Mouse (Mus musculus) forebrain, postnatal 0 days (tissue): ENCODE data around the gene Icmt. TPM values are rescaled to one million over a fixed set of nuclear protein-coding genes. Genes with fewer than 3 reads are reported as not detected.

ENCODE experiments used
- ATAC-seq: fragments of 200-750 bp; cut with Nextera tagmentation; 2 replicates; pipeline ENCODE4 v1.8.0; 2017; ENCODE audit warnings: mild to moderate bottlenecking, moderate library complexity
- DNase-seq: peaks from one replicate; pipeline ENCODE4 v3.0.0-alpha.2; 2015
- H3K27ac ChIP-seq: fragments of 300-500 bp; sonication (generic); 2 replicates; pipeline ENCODE4 v1.5.1; 2014; ENCODE audit warnings: low read depth, mild to moderate bottlenecking, antibody characterized with exemption, low read length, moderate library complexity, mixed read lengths
- H3K27me3 ChIP-seq: fragments of 300-500 bp; sonication (generic); 2 replicates; pipeline ENCODE4 v1.6.1; 2014; ENCODE audit warnings: mild to moderate bottlenecking, low read length, mixed read lengths; ENCODE audit not compliant: insufficient read depth
- H3K36me3 ChIP-seq: fragments of 300-500 bp; sonication (generic); 2 replicates; pipeline ENCODE4 v1.6.1; 2014; ENCODE audit warnings: mild to moderate bottlenecking, moderate library complexity; ENCODE audit not compliant: insufficient read depth
- H3K4me1 ChIP-seq: fragments of 300-500 bp; sonication (generic); 2 replicates; pipeline ENCODE4 v1.6.1; 2014; ENCODE audit warnings: antibody characterized with exemption; ENCODE audit not compliant: insufficient read depth
- H3K4me2 ChIP-seq: fragments of 300-500 bp; sonication (generic); 2 replicates; pipeline ENCODE4 v1.6.1; 2014; ENCODE audit warnings: low read depth, mild to moderate bottlenecking, moderate library complexity
- H3K4me3 ChIP-seq: fragments of 300-500 bp; sonication (generic); 2 replicates; pipeline ENCODE4 v1.5.1; 2014; ENCODE audit warnings: low read depth, low read length, mixed read lengths
- H3K9ac ChIP-seq: fragments of 300-500 bp; sonication (generic); 2 replicates; pipeline ENCODE4 v1.6.1; 2014; ENCODE audit warnings: mild to moderate bottlenecking
- H3K9me3 ChIP-seq: fragments of 300-500 bp; sonication (generic); 2 replicates; pipeline ENCODE4 v1.6.1; 2016; ENCODE audit warnings: low read length
- CTCF ChIP-seq: sonication (generic); IDR thresholded peaks from 2 replicates; pipeline ENCODE4 v1.5.1; 2016; ENCODE audit warnings: antibody characterized with exemption, control low read depth, low read depth
- WGBS: fragments of 180-500 bp; shearing (Covaris S2); extraction: QIAGEN DNeasy Blood & Tissue Kit; methylation state at CpG from one replicate; pipeline ENCODE4 v1.1.7; 2014; 5-methylcytosine and 5-hydroxymethylcytosine counted together
- polyA plus RNA-seq: library from polyadenylated mRNA; unstranded; fragments of >200 nt; fragmentation: Nextera tagmentation; extraction: Ambion mirVana; gene quantifications from 2 replicates; pipeline ENCODE4 v1.2.1, GENCODE M21; 2015
- total RNA-seq: library from RNA; depleted of rRNA; stranded (reverse); fragments of >200 nt; gene quantifications from 2 replicates; pipeline ENCODE4 v1.2.3, GENCODE M21; 2014; rRNA removed

Icmt gene
- total RNA-seq, result 24.4 and 28.5 TPM in 2 replicates
- polyA plus RNA-seq, result 9.8 and 12.7 TPM in 2 replicates

GRCm38 (mm10) chr4:152296874-152297861 lies at the start of gene Icmt:
Icmt (plus strand) TSS chr4:152297227.
- peaks cover 29% of the 10 kb centered on the region for H3K27me3 ChIP-seq
- peak within 1 kb of the TSS; percentile 79 for H3K27ac ChIP-seq
- ATAC-seq, result peak; percentile 98
- 0 out of 2 replicates have a peak, but pooled peaks cover 8% of the 10 kb centered on the region for H3K4me1 ChIP-seq
- peak within 1 kb of the TSS; percentile 97 for H3K4me3 ChIP-seq
- peak within 1 kb of the TSS; percentile 97 for H3K4me2 ChIP-seq
- peak; percentile 99 for DNase-seq
- WGBS, result under 1% methylated on average over 115 of the region's 119 CpGs
- no peaks in the 10 kb centered on the region for H3K9me3 ChIP-seq
- H3K9ac ChIP-seq, result peak within 1 kb of the TSS; percentile 76
- peaks cover 25% of the 10 kb centered on the region for H3K36me3 ChIP-seq
- no peak for TF ChIP-seq CTCF

DNA sequence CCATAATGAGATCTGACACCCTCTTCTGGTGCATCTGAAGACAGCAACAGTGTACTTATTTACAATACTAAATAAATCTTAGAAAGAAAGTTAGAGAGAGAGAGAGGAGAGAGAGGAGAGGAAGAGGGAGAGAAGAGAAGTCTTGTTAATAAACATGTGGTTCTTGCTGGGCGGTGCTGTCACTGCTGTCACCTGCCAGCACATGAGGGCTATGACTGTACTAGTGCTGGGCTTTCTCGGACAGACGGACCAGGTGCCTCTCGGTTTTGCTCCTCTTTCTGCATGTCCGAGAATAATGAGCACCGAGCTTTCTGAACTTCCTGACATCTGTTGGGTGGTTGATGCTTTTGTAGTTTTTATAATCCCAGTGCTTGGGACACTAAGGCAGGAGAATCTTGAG lies 46.4 kb upstream of the Icmt start:
- H3K27me3 ChIP-seq, result no peaks in the 10 kb centered on the region
- ATAC-seq, result no peak
- TF ChIP-seq CTCF, result no peak
- H3K27ac ChIP-seq, result no peak overlapping the region
- H3K9ac ChIP-seq, result no peak overlapping the region
- DNase-seq, result no peak
- no peak overlapping the region for H3K4me3 ChIP-seq
- 0 out of 2 replicates have a peak, but pooled peaks cover 16% of the 10 kb centered on the region for H3K36me3 ChIP-seq
- no peaks in the 10 kb centered on the region for H3K9me3 ChIP-seq
- H3K4me1 ChIP-seq, result 0 out of 2 replicates have a peak, but pooled peaks cover 3% of the 10 kb centered on the region
- no peak overlapping the region for H3K4me2 ChIP-seq
- 89% methylated on average over 6 of the region's 6 CpGs for WGBS

DNA sequence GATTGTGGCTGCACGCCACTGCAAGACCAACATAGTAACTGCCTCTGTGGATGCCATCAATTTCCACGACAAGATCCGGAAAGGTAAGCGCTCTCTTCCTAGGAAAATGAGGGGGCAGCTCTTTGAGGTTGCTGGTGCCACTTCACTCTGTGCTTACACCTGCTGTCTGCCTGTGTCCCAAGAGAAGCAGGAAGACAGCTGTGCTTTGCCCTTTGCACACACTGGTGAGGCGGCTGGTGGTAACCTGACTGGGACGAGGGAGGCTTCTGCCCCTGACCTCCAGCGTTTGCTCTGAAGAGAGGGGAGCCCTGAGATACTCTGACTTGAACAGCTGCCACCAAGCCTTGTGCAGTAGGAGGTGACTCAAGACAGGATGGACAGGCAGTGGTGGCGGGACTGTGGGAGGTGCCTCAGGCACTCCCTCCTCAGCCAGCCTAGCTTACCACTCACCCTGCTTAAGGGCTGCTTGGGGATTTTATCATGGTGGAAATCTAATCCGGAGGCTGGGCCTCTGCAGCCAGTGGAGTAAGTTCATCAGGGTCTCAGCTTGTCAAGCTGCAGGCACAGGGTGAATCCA lies 43.8 kb upstream of the Icmt start:
- 87% methylated on average over 9 of the region's 9 CpGs for WGBS
- H3K4me1 ChIP-seq, result no peaks in the 10 kb centered on the region
- 0 out of 2 replicates have a peak, but pooled peaks cover 17% of the 10 kb centered on the region for H3K36me3 ChIP-seq
- no peak overlapping the region for H3K9ac ChIP-seq
- no peak overlapping the region for H3K4me2 ChIP-seq
- no peak for ATAC-seq
- H3K4me3 ChIP-seq, result no peak overlapping the region
- no peak overlapping the region for H3K27ac ChIP-seq
- no peak for DNase-seq
- no peaks in the 10 kb centered on the region for H3K27me3 ChIP-seq
- H3K9me3 ChIP-seq, result no peaks in the 10 kb centered on the region
- no peak for TF ChIP-seq CTCF

DNA sequence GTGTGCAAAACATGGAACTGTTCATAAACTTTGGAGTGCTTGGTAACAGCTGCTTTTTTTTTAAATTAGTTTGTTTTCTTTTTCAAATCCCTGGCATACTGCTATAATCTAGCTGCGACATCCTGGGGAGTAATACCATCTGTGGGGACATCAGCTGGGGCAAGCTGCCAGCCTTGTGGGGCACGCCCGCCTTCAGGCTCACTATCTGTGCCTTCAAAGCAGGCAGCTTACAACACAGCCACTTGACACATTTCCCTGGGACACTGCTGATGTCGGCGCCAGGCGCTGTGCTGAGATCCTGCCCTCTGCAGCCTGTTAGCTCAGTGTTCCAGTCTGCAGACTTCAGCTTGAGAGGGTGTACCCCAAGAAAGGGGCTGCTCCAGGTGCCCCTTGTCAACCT lies 40.0 kb upstream of the Icmt start:
- ATAC-seq (peak; percentile 77), DNase-seq (peak; percentile 75)
- Histone ChIP-seq H3K9ac (no peak overlapping the region), H3K27ac (no peak overlapping the region), H3K4me1 (no peaks in the 10 kb centered on the region), H3K36me3 (peaks cover 30% of the 10 kb centered on the region; the same call in 1 of the 2 replicates), H3K27me3 (no peaks in the 10 kb centered on the region), H3K4me2 (no peak overlapping the region), H3K4me3 (no peak overlapping the region), H3K9me3 (no peaks in the 10 kb centered on the region)
- WGBS, result 35% methylated on average over 6 of the region's 6 CpGs
- TF ChIP-seq CTCF, result no peak

- Histone ChIP-seq H3K27me3 (no peaks in the 10 kb centered on the region), H3K27ac (no peak overlapping the region), H3K36me3 (peaks cover 25% of the 10 kb centered on the region; the same call in 1 of the 2 replicates), H3K4me1 (no peaks in the 10 kb centered on the region), H3K9me3 (no peaks in the 10 kb centered on the region), H3K9ac (no peak overlapping the region), H3K4me2 (no peak overlapping the region), H3K4me3 (no peak overlapping the region)
- WGBS, result 97% methylated on average over 8 of the region's 8 CpGs
- DNase-seq, result no peak
- no peak for TF ChIP-seq CTCF
- ATAC-seq, result no peak
Observed at GRCm38 (mm10) chr4:152260451-152260850, 36.6 kb upstream of the Icmt start.

GRCm38 (mm10) chr4:152262187-152262586 lies 34.8 kb upstream of the Icmt start:
- no peak overlapping the region for H3K4me2 ChIP-seq
- no peaks in the 10 kb centered on the region for H3K9me3 ChIP-seq
- H3K27me3 ChIP-seq, result no peaks in the 10 kb centered on the region
- peaks cover 3% of the 10 kb centered on the region; the same call in 1 of the 2 replicates for H3K4me1 ChIP-seq
- H3K4me3 ChIP-seq, result no peak overlapping the region
- TF ChIP-seq CTCF, result no peak
- no peak overlapping the region for H3K27ac ChIP-seq
- H3K36me3 ChIP-seq, result peaks cover 22% of the 10 kb centered on the region; the same call in 1 of the 2 replicates
- WGBS, result 69% methylated on average over 9 of the region's 9 CpGs
- no peak overlapping the region for H3K9ac ChIP-seq
- ATAC-seq (no peak), DNase-seq (no peak)
